Mouse (Mus musculus): ENCODE measurements at regions not wholly inside any gene's neighbourhood (a gene's known extent, or its start where the extent isn't known, plus 50 kb on each side); places are given as distances from the start of the nearest gene placed in this dataset.

DNA sequence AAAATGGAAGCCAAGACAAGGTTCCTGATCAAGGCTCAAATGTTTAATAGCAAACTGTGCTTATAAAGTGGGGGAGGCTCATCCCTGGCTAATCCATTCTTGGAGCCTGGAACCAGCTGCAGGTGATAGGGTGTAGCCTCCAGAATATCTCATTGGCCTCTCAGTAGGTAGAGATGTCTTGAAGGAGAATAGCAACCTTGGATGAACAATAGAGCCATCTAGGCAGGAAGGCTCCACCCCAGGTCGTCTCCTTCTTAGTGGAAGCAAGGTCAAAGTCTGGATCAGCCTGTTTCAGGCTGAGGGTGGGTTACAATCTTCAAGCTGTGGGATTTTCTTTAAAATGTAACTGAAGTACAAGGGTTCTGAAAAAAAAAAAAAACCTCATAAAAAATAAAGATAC lies 63.9 kb upstream of the Esp8 start:
- no peak for DNase-seq

- DNase-seq, result peak in 1 of 2 experiments; percentile 2
These were observed 89.4 kb upstream of the Esp8 start for GRCm38 (mm10) chr17:40430446-40430845.

DNA sequence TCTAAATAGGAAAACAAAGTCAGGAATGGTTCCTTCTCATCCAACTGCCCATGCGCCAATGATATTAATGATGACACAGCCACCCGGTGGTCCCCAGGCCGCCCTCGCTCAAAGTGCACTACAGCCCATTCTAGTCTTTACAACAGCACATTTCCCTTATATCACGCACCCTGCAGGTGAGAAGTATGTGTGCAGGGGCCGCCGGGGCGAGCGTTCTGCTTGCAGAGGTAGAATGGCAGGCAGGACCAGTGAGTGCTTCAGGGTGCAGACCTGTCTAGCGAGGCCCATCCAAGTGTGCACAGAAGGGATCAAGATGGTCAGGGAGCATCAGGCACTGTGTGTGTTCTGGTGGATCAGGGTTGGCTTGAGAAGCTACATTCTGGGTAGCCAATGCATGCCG lies 99.6 kb upstream of the Crisp1 start:
- DNase-seq, result no peak

GRCm38 (mm10) chr17:40384567-40384966 lies 65.6 kb upstream of the Crisp1 start:
- DNase-seq, result no peak

DNA sequence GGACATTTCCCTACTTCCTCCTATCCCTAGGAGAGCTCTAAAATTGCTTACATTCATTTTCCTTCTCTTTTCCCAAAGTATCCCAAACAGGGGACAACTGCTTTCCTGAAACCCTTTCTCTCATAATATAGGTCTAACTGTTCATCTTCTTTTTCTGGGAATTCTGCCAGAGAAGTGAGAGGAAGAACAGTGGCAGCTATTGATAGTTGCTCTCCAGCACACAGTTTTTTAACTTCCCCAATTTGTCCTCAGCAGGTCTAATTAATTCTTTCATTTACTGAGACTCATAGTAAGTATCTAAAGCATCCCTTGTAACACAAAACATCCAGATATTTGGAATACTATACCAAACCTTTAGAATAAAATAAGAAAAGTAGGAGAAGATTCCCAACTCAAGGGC lies 53.7 kb upstream of the Crisp1 start:
- DNase-seq, result no peak

Measured in kidney, postnatal 36 days (tissue).